Mouse (Mus musculus): ENCODE measurements around the gene Dpp4. TPM values are rescaled to one million over a fixed set of nuclear protein-coding genes. Genes with fewer than 3 reads are reported as not detected.

The Dpp4 gene
- total RNA-seq, 2 experiments from 2014 or later = 1.9 to 3.5 TPM

GRCm38 (mm10) chr2:62323078-62323637 is 88.9 kb downstream of the Dpp4 start:
- intact Hi-C loops (cut with DNase I) = no loop called here
- DNase-seq = no peak

DNA sequence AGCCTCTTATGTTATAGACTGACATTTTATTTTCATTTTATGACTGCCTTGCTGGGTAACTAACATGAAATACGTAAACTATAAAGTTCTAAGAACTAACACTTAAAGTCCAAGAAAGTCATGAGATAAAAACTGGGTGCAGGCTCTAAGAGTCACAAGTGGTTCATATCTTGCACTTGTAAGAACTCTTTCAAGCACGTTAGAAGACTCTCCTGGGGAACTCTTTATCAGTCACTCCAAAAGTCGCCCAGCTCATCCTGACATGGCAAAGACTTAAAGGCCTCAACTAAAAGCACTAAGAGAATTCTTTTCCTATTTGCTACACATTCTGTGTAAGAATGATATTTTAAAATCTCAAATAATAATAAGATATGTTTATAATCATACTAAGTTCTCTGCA is 92.5 kb downstream of the Dpp4 start:
- DNase-seq = no peak
- intact Hi-C loops (cut with DNase I) = no loop called here

DNA sequence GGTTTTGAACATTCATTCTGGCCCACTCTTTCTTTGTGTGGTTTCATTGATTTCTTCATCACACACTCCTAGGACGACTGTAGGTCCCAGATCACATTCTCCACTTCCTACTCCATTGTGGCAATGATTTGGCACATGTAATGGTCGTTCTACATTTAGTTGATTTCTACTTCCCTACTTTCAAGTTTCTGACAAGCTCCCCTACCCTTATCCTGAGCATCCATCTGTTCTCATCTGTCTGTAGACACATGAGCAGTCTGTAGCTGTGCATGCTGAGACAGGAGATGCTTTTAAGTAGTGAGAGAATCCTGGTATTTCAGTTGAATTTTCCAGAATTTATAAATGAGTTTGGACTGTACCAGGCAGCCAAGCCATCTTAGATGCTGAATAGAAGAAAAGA is 95.1 kb downstream of the Dpp4 start:
- intact Hi-C loops (cut with DNase I) = no loop called here
- DNase-seq = no peak

DNA sequence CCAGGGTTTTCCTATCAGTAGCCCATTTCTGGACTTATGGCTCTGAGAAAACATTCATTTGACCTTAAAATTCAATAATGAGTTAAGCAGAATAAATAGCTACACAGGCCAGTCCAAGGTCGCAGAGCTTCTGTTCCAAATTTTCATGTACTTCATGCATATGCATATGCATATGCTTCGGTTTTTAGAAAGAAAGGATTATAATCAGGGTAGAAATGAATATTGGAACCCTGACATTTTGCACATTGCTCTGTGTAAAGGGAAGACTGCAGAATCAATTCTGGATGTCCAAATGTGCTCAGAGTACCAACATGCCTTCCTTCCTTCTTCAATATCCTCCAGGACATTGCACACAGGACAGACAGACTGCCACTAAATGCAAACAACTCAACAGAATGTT is 104.6 kb downstream of the Dpp4 start:
- intact Hi-C loops (cut with DNase I) = no loop called here
- DNase-seq = no peak

DNA sequence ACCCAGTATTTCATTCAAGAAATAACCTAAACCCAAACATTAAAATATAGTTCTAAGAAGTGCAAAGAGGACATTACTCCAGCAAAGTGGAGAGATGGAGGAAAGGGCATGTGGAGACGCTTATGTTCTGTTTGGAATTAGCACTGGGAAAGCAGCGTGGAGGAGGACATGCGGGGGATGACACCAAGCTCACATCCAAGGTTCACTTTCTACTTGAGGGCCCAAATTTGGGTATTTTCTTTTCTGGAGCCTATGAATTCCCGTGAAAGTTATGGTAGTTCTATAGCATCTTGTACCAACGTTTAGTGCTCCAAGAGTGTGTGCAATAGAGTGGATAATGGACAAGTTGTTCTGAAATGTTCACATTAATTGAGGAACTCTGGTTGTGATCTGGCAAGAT is 105.1 kb downstream of the Dpp4 start:
- intact Hi-C loops (cut with DNase I) = no loop called here
- no peak for DNase-seq

DNA sequence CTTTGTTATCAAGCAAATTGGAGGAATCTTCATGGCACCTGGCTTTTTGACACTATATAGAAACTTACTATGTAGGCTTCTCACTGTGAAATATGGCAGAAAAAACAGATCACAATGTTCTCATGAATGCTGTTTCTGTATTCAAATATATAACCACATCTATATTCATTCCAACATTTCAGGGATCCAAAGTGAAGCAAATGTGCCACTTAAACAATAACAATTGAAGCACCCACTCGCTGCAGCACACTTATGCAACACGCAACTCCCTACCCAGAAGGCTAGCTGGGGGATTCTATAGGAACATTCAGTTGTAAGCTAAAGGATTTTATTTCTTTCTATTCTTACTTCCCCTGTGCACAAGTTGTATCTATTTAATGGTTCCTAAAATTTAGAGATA is 110.3 kb downstream of the Dpp4 start:
- no peak for DNase-seq
- intact Hi-C loops (cut with DNase I) = no loop called here

- DNase-seq = no peak
- intact Hi-C loops (cut with DNase I) = no loop called here
These were observed 118.2 kb downstream of the Dpp4 start for GRCm38 (mm10) chr2:62293846-62294245.

- intact Hi-C loops (cut with DNase I) = loop anchor here (10.0 kb wide), 2 partner anchors 167 to 303 kb away; no protein-coding TSS in a partner anchor
- no peak for DNase-seq
These were observed 124.5 kb downstream of the Dpp4 start for GRCm38 (mm10) chr2:62287532-62287931.

GRCm38 (mm10) chr2:62285847-62286246 is 126.2 kb downstream of the Dpp4 start:
- no peak for DNase-seq
- intact Hi-C loops (cut with DNase I) = loop anchor here (10.0 kb wide), 2 partner anchors 169 to 301 kb away; no protein-coding TSS in a partner anchor

DNA sequence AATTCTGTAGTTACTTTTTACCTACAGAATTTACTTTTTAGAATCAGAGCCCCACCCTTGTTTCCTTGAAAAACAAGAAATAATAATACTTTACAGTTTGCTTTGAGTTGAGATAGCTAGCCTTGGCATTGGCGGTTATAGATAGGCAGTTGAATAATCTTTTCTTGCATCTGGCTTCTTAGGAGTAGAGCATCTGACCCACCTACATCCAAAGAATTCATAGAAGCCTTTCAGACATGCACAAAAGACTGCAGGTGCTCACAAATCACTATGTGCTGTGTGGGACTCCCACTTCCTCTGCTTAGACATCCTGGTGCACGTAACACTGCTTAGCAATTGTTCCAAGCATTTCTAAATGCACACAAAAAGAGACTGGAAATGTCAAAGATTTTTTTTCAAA is 127.0 kb downstream of the Dpp4 start:
- intact Hi-C loops (cut with DNase I) = loop anchor here (10.0 kb wide), 2 partner anchors 170 to 300 kb away; no protein-coding TSS in a partner anchor
- no peak for DNase-seq

Other genes starting within 250 kb of the Dpp4 start
- not detected for gene Gcg, start 71.4 kb upstream of the Dpp4 start, total RNA-seq (2021)
- 1 to 10 TPM; 5.9 to 7.7 TPM for gene Fap, start 161.8 kb upstream of the Dpp4 start, total RNA-seq (2021)
- gene Ifih1, start 234.0 kb upstream of the Dpp4 start, total RNA-seq (2021) = 1 to 10 TPM; 2.6 to 3.3 TPM

Measured in gastrocnemius, postnatal 36 days (tissue).